Mouse (Mus musculus): ENCODE measurements around the gene Tbrg4.

DNA sequence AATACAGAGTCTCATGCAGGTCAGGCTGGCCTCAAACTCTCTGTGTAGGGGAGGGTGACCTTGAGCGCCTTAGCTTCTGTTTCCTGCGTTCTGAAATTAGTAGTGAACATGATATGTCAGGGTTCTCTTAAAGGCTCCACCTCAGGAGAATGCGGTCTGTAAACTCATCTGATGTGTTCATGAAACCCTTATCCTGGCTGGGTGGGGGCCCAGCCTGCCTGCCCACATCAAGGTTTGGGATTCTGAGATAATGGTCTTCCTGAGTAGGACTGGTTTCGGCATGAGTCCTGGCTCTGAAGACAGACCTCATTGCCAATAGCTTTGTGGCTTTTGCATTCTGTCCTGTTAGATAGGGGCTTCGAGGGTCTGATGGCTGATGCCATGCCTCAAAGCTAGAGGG is 30.5 kb downstream of the Tbrg4 start:
- no peak for TF ChIP-seq POLR2A (IDR thresholded peaks at IDR 0.05; ENCODE audit: borderline replicate concordance, insufficient read depth, low read length)
- TF ChIP-seq CTCF (IDR thresholded peaks at IDR 0.05; ENCODE audit: borderline replicate concordance, insufficient read depth, low read depth, low read length), result no peak

All from cerebellum, adult 2 months (tissue).